Mouse (Mus musculus) thymus, adult 2 months (tissue): Measurements from ENCODE around the gene Rbms3. TPM values are rescaled to one million over a fixed set of nuclear protein-coding genes. Genes with fewer than 3 reads are reported as not detected.

Source experiments
- DNase-seq: peaks from one replicate; pipeline ENCODE4 v3.0.0; 2021
- H3K27ac ChIP-seq: fragments of 200-500 bp; 2 replicates; pipeline ENCODE4 v1.5.1; 2012; ENCODE audit warnings: low read length, control low read depth; ENCODE audit not compliant: control insufficient read depth, insufficient read depth
- H3K27me3 ChIP-seq: fragments of 200-500 bp; 2 replicates; pipeline ENCODE4 v1.6.1; 2012; ENCODE audit warnings: mild to moderate bottlenecking, low read length, moderate library complexity, mixed read lengths; ENCODE audit not compliant: control insufficient read depth, insufficient read depth
- H3K36me3 ChIP-seq: fragments of 200-500 bp; 2 replicates; pipeline ENCODE4 v1.6.1; 2012; ENCODE audit warnings: mild to moderate bottlenecking, low read length, moderate library complexity; ENCODE audit not compliant: control insufficient read depth, insufficient read depth
- H3K4me1 ChIP-seq: fragments of 200-500 bp; replicated peaks from 2 replicates; pipeline ENCODE4 v1.6.1; 2012; ENCODE audit warnings: low read length; ENCODE audit not compliant: control insufficient read depth, insufficient read depth
- H3K4me3 ChIP-seq: fragments of 200-500 bp; 2 replicates; pipeline ENCODE4 v1.5.1; 2012; ENCODE audit warnings: mild to moderate bottlenecking, low read length, control low read depth, moderate library complexity; ENCODE audit not compliant: control insufficient read depth, insufficient read depth
- CTCF ChIP-seq: fragments of 200-500 bp; IDR thresholded peaks from 2 replicates; pipeline ENCODE4 v1.5.1; 2012; ENCODE audit warnings: mild to moderate bottlenecking, control low read depth, low read length, moderate library complexity, borderline replicate concordance; ENCODE audit not compliant: control insufficient read depth, poor library complexity, insufficient read depth; ENCODE audit errors: extremely low read depth
- POLR2A ChIP-seq: fragments of 200-500 bp; IDR thresholded peaks from 2 replicates; pipeline ENCODE4 v1.6.1; 2012; ENCODE audit warnings: mild to moderate bottlenecking, low read length, control low read depth, moderate library complexity; ENCODE audit not compliant: control insufficient read depth, poor library complexity, insufficient read depth; ENCODE audit errors: extremely low read depth
- WGBS: fragments of 180-500 bp; shearing (Covaris S2); methylation state at CpG from one replicate; pipeline ENCODE4 v1.1.7; 2018; 5-methylcytosine and 5-hydroxymethylcytosine counted together
- polyA plus RNA-seq: library from polyadenylated mRNA; depleted of rRNA; stranded (reverse); fragments of >200 nt; gene quantifications from 2 replicates; pipeline ENCODE4 v1.2.3, GENCODE M21; 2012

The Rbms3 gene
- polyA plus RNA-seq, 1 experiment, result 10.9 TPM

DNA sequence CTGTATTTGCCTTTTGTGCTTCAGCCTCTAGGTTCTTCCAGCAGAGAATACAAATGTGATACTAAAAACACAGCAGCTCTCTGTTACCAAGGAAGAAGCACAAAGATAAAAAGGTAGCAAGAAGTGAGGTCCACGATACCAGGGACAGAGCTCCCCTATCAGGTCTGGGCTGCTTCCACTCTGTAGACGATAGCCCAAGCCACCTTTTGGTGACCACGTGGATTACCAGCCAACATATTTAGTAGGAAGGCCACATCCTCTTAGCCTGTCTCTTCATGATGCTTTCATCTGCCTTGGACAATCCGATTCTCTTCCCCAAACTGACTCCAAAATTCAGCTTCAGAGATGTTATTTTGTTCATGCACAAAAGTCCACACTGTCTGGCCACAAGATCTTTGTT is 601.1 kb downstream of the Rbms3 start:
- no peaks in the 10 kb centered on the region for H3K36me3 ChIP-seq
- H3K27ac ChIP-seq, result no peak overlapping the region
- DNase-seq, result no peak
- no peaks in the 10 kb centered on the region for H3K27me3 ChIP-seq
- H3K4me3 ChIP-seq, result no peak overlapping the region
- no peaks in the 10 kb centered on the region for H3K4me1 ChIP-seq
- 87% methylated on average over 4 of the region's 4 CpGs for WGBS
- TF ChIP-seq CTCF, result no peak
- TF ChIP-seq POLR2A, result no peak

GRCm38 (mm10) chr9:117022086-117022485 is 607.6 kb downstream of the Rbms3 start:
- H3K4me1 ChIP-seq, result no peaks in the 10 kb centered on the region
- DNase-seq, result no peak
- H3K4me3 ChIP-seq, result no peak overlapping the region
- TF ChIP-seq CTCF (no peak), POLR2A (no peak)
- H3K27me3 ChIP-seq, result no peaks in the 10 kb centered on the region
- no peaks in the 10 kb centered on the region for H3K36me3 ChIP-seq
- no peak overlapping the region for H3K27ac ChIP-seq
- 86% methylated on average over 6 of the region's 6 CpGs for WGBS

DNA sequence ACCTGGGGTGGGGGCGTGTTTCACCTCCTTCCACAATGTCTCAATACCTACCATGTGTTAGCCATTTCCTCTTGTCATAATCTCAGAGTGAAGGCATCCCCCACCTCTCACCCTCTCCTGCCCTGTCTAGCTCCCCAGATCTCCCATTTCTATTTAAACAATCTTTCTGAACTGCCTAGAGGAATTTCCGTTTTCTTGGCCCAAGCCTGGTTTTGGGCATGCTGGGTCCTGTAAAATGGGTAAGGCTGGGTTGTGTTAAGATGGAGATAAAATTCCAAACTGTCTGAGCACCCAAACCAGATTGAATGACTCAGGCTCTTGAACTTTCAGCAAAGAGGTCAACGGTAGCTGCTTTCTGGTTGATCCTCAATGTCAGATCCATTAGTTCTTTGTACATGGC is 608.2 kb downstream of the Rbms3 start:
- Histone ChIP-seq H3K4me3 (no peak overlapping the region), H3K4me1 (no peaks in the 10 kb centered on the region), H3K27ac (no peak overlapping the region), H3K27me3 (no peaks in the 10 kb centered on the region), H3K36me3 (no peaks in the 10 kb centered on the region)
- WGBS, result 91% methylated on average over 3 of the region's 3 CpGs
- TF ChIP-seq POLR2A (no peak), CTCF (no peak)
- DNase-seq, result no peak

DNA sequence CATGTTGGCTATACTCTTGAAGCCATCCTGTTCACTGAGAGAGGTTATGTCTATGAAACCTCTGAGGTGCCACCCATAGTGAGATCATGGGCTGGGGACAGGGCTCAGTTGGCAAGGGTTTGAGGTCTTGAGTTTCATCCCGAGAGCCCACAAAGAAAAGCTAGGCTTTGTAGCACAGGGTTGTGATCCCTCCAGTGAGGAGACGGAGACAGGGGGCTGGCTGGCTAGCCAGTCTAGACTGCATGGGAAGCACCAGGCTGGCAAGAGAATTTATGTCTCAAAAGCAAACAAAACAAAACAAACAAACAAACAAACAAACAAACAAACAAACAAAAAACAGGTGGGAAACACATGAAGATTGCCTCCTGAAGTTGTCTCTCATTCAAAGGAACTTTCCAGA is 609.5 kb downstream of the Rbms3 start:
- Histone ChIP-seq H3K4me3 (no peak overlapping the region), H3K27me3 (no peaks in the 10 kb centered on the region), H3K4me1 (no peaks in the 10 kb centered on the region), H3K36me3 (no peaks in the 10 kb centered on the region), H3K27ac (no peak overlapping the region)
- no peak for DNase-seq
- 98% methylated on average over 2 of the region's 2 CpGs for WGBS
- no peak for TF ChIP-seq CTCF

GRCm38 (mm10) chr9:117018741-117019163 is 611.0 kb downstream of the Rbms3 start:
- 90% methylated on average over 2 of the region's 2 CpGs for WGBS
- H3K27ac ChIP-seq, result no peak overlapping the region
- no peak for DNase-seq

DNA sequence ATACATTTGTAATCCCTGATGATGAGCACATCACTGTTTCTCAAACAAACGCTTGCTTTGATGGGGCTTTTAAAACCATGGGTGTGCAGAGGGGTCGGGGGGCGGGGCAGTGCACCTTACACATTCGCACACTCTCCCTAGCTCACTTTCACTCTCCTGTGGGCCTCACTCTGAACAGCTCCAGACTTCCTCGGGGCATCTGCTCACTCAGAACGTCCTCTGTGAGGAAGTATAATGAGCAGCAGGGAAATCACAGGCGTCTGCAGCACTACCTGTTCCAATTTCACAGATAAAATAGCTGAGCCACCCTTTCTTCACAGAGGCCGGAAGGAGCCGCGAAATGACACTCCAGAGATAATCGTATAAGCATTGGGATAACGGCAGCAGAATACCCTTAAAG is 611.4 kb downstream of the Rbms3 start:
- Histone ChIP-seq H3K36me3 (no peaks in the 10 kb centered on the region), H3K4me1 (no peaks in the 10 kb centered on the region), H3K4me3 (no peak overlapping the region), H3K27ac (no peak overlapping the region), H3K27me3 (no peaks in the 10 kb centered on the region)
- WGBS, result 56% methylated on average over 12 of the region's 12 CpGs
- TF ChIP-seq CTCF (no peak), POLR2A (no peak)
- no peak for DNase-seq

More at GRCm38 (mm10) chr9:117018741-117019163, 611.0 kb downstream of the Rbms3 start:
- no peak for TF ChIP-seq POLR2A
- TF ChIP-seq CTCF, result no peak
- H3K36me3 ChIP-seq, result no peaks in the 10 kb centered on the region
- no peaks in the 10 kb centered on the region for H3K27me3 ChIP-seq
- no peaks in the 10 kb centered on the region for H3K4me1 ChIP-seq
- H3K4me3 ChIP-seq, result no peak overlapping the region

- no peak overlapping the region for H3K27ac ChIP-seq
- 47% methylated on average over 9 of the region's 9 CpGs for WGBS
- no peak for DNase-seq
Observed at GRCm38 (mm10) chr9:117016605-117017319, 613.0 kb downstream of the Rbms3 start.

More at GRCm38 (mm10) chr9:117016605-117017319, 613.0 kb downstream of the Rbms3 start:
- TF ChIP-seq POLR2A (no peak), CTCF (no peak)
- Histone ChIP-seq H3K27me3 (no peaks in the 10 kb centered on the region), H3K36me3 (no peaks in the 10 kb centered on the region), H3K4me3 (no peak overlapping the region), H3K4me1 (no peaks in the 10 kb centered on the region)
